Mouse (Mus musculus): Measurements from ENCODE around the gene Ccnk.

Gene Ccnk

GRCm38 (mm10) chr12:108249522-108249921 is 70.1 kb downstream of the Ccnk start:
- DNase-seq = no peak

GRCm38 (mm10) chr12:108251034-108251792 is 71.8 kb downstream of the Ccnk start:
- DNase-seq = no peak

DNA sequence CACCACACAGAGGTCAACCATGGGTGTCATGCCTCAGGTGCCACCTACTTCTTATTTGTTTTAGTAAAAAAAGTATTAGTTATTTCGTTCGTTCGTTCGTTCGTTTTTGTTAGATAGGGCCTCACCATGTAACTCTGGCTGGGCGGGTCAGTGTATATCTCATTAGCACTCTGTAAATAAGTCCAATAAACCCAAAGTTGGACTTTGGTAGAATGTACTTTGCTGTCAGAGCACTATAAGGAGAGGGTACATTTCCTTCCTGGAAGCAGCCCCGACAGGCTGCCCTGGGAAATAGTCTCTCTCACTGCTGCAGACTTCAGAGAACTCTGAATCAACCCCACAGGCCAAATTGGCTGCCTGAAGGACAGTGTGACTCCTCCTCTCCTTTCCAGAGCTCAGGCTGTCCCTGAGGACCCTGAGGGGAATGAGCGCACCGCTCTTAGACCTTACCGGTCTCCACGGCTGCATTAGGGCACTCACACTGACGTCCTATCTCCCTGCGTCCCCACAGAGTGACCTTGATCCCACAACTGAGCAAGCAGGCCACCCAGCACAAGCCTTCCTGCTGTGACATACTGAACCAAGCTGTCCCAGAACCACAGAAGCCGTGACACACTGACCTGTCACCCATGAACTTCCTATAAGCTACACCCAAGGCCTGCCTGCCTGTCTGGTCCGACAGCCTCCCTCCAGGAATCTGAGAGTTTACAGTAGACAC is 72.6 kb downstream of the Ccnk start:
- no peak for DNase-seq
